Mouse (Mus musculus): ENCODE data around the gene Dnajb8.

Gene Dnajb8

GRCm38 (mm10) chr6:88199001-88199717, 22.9 kb upstream of the Dnajb8 start:
- no peak for ATAC-seq (ENCODE audit: insufficient number of reproducible peaks, low FRiP score, low TSS enrichment)

- no peak for ATAC-seq (ENCODE audit: insufficient number of reproducible peaks, low FRiP score, low TSS enrichment)
Observed at GRCm38 (mm10) chr6:88199718-88200692, 22.1 kb upstream of the Dnajb8 start.

GRCm38 (mm10) chr6:88200693-88201609, 21.1 kb upstream of the Dnajb8 start:
- ATAC-seq (ENCODE audit: insufficient number of reproducible peaks, low FRiP score, low TSS enrichment) = no peak

GRCm38 (mm10) chr6:88201926-88202700, 20.0 kb upstream of the Dnajb8 start:
- ATAC-seq (ENCODE audit: insufficient number of reproducible peaks, low FRiP score, low TSS enrichment) = no peak

- ATAC-seq (ENCODE audit: insufficient number of reproducible peaks, low FRiP score, low TSS enrichment) = no peak
Observed at GRCm38 (mm10) chr6:88202921-88203690, 19.0 kb upstream of the Dnajb8 start.

- no peak for ATAC-seq (ENCODE audit: insufficient number of reproducible peaks, low FRiP score, low TSS enrichment)
Observed at GRCm38 (mm10) chr6:88203791-88204405, 18.2 kb upstream of the Dnajb8 start.

GRCm38 (mm10) chr6:88204531-88205385, 17.3 kb upstream of the Dnajb8 start:
- ATAC-seq (ENCODE audit: insufficient number of reproducible peaks, low FRiP score, low TSS enrichment) = no peak

GRCm38 (mm10) chr6:88205386-88205700, 16.7 kb upstream of the Dnajb8 start:
- no peak for ATAC-seq (ENCODE audit: insufficient number of reproducible peaks, low FRiP score, low TSS enrichment)

GRCm38 (mm10) chr6:88205937-88206336, 16.1 kb upstream of the Dnajb8 start:
- ATAC-seq (ENCODE audit: insufficient number of reproducible peaks, low FRiP score, low TSS enrichment) = no peak

GRCm38 (mm10) chr6:88206566-88206965, 15.5 kb upstream of the Dnajb8 start:
- ATAC-seq (ENCODE audit: insufficient number of reproducible peaks, low FRiP score, low TSS enrichment) = no peak

GRCm38 (mm10) chr6:88207403-88208033, 14.6 kb upstream of the Dnajb8 start:
- no peak for ATAC-seq (ENCODE audit: insufficient number of reproducible peaks, low FRiP score, low TSS enrichment)

GRCm38 (mm10) chr6:88208321-88208720, 13.7 kb upstream of the Dnajb8 start:
- ATAC-seq (ENCODE audit: insufficient number of reproducible peaks, low FRiP score, low TSS enrichment) = no peak

- ATAC-seq (ENCODE audit: insufficient number of reproducible peaks, low FRiP score, low TSS enrichment) = no peak
Observed at GRCm38 (mm10) chr6:88209453-88209852, 12.6 kb upstream of the Dnajb8 start.

GRCm38 (mm10) chr6:88210182-88210581, 11.9 kb upstream of the Dnajb8 start:
- ATAC-seq (ENCODE audit: insufficient number of reproducible peaks, low FRiP score, low TSS enrichment) = no peak

- no peak for ATAC-seq (ENCODE audit: insufficient number of reproducible peaks, low FRiP score, low TSS enrichment)
Observed at GRCm38 (mm10) chr6:88215797-88216196, 6.3 kb upstream of the Dnajb8 start.

GRCm38 (mm10) chr6:88216199-88216598, 5.9 kb upstream of the Dnajb8 start:
- no peak for ATAC-seq (ENCODE audit: insufficient number of reproducible peaks, low FRiP score, low TSS enrichment)

GRCm38 (mm10) chr6:88219094-88219493, 3.0 kb upstream of the Dnajb8 start:
- ATAC-seq (ENCODE audit: insufficient number of reproducible peaks, low FRiP score, low TSS enrichment) = no peak
